Mouse (Mus musculus) small intestine, adult 2 months (tissue): ENCODE results near the gene Slc15a2.

Experiments
- CTCF ChIP-seq: fragments of 200-500 bp; IDR thresholded peaks from 2 replicates; pipeline ENCODE4 v1.5.1; 2012; ENCODE audit warnings: low read depth, mild to moderate bottlenecking, control low read depth, inconsistent platforms, low read length, moderate library complexity, mixed read lengths; ENCODE audit not compliant: insufficient replicate concordance, insufficient read length; ENCODE audit errors: extremely low read depth
- POLR2A ChIP-seq: fragments of 200-500 bp; IDR thresholded peaks from 2 replicates; pipeline ENCODE4 v1.6.1; 2012; ENCODE audit warnings: low read depth, mild to moderate bottlenecking, control low read depth, inconsistent platforms, low read length, moderate library complexity

DNA sequence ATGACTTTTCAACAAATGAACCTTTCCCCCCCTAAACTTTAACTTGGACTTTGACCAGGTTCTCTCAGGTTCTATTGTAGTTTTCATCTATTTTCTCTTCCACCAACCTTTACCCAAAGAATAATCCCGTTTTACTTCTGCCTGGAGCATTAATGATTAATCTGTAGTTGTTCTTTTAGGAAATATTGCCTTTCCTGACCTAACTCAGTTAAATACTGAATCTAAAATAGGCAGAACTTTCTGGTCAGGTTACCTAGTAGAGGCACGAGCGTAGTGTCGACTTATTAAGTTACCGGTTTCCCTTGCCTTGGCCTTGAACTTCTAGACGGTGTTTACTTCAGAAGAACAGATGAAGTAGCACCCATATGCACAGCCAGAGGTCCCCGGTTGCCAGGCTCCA, 1.7 kb upstream of the Slc15a2 start:
- no peak for TF ChIP-seq CTCF
- no peak for TF ChIP-seq POLR2A
